8 mouse cellular contexts compared by ENCODE assay signal in the genomic region with DNA sequence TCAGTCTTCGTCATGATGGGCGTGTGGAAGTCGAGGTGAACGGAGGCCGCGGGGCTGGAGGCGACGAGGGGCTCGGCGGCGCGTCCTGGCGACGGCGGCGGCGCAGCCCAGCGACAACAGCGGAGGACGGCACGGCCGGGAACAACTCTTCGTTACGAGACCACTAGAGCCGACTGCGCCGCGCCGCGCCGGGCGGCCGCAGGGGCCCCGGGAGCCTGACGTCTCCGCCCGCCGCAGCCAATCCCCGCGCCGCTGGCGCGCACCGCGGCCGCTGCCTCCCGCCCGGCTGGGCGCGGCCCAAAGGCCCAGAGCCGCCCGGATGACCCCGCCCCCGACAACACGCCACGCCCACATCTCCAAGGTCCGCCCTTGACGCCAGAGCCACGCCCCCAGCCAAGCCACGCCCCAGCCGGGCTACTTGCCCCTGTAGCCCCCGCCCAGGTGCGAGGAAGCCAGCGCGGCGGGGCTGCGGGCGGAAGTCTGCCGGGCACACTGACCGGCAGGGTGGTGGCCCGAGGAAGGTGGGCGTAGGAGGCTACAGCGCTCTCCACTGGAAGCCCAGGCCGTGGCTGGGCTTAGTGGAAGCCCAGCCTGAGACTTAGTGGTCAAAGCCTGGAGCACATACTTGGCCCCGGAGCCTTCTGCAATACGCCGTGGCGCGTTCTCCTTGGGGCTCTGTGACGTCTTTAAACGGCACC. TPM values are rescaled to one million over a fixed set of nuclear protein-coding genes. Genes with fewer than 3 reads are reported as not detected.
DNase-seq lines count a peak whose midpoint lies in the region; ATAC-seq and TF ChIP-seq lines count a peak whose summit lies in the region.

A gene (minus strand): TSS at position 302 of the 698 bp plus-strand sequence.

- no peaks in the 10 kb centered on the region for H3K9me3 ChIP-seq in erythroblast, embryonic 14.5 days (ENCODE audit: control insufficient read depth, low read length)
- no peaks in the 10 kb centered on the region for H3K9me3 ChIP-seq in heart, embryonic 12.5 days (replicated peaks)
- no peaks in the 10 kb centered on the region for H3K9me3 ChIP-seq in kidney, postnatal 0 days (replicated peaks; ENCODE audit: low read length)
- H3K9me3 ChIP-seq in liver, embryonic 11.5 days (ENCODE audit: control insufficient read depth, low read length), result no peaks in the 10 kb centered on the region
- H3K9me3 ChIP-seq in stomach, embryonic 14.5 days (ENCODE audit: control insufficient read depth, low read depth, low read length), result no peaks in the 10 kb centered on the region

- peak; percentile 93 for TF ChIP-seq POLR2A in brain, embryonic 14.5 days (IDR thresholded peaks at IDR 0.05; ENCODE audit: borderline replicate concordance, extremely low read depth, insufficient read depth, insufficient read length, poor library complexity, severe bottlenecking)

- peak within 1 kb of the TSS; percentile 99 for H3K27ac ChIP-seq in heart, embryonic 12.5 days (ENCODE audit: poor library complexity, severe bottlenecking)
- H3K27ac ChIP-seq in kidney, postnatal 0 days, result peak within 1 kb of the TSS; percentile 95
- peak within 1 kb of the TSS; percentile 91 for H3K27ac ChIP-seq in liver, embryonic 11.5 days (ENCODE audit: low read depth, low read length)
- H3K27ac ChIP-seq in stomach, embryonic 14.5 days (ENCODE audit: low read length), result peak within 1 kb of the TSS; percentile 85

- H3K79me2 ChIP-seq in C2C12 (ENCODE audit: control insufficient read depth, insufficient read depth), result peaks cover 44% of the 10 kb centered on the region

- H3ac ChIP-seq in C2C12 (ENCODE audit: control insufficient read depth, insufficient read length, low read depth), result peak within 1 kb of the TSS; percentile 77

- peak; percentile 98 for ATAC-seq in heart, embryonic 12.5 days (ENCODE audit: insufficient number of reproducible peaks, low FRiP score)
- ATAC-seq in kidney, postnatal 0 days (replicated peaks; ENCODE audit: low FRiP score, low read depth), result peak; percentile 97
- ATAC-seq in liver, embryonic 11.5 days (replicated peaks; ENCODE audit: low FRiP score), result peak; percentile 98
- ATAC-seq in stomach, embryonic 14.5 days (ENCODE audit: insufficient number of reproducible peaks, insufficient read depth, low FRiP score, low read depth), result peak; percentile 98

- no peak for TF ChIP-seq CTCF in C2C12 (IDR thresholded peaks at IDR 0.05; ENCODE audit: control insufficient read depth, insufficient read depth, insufficient read length)
- TF ChIP-seq CTCF in brain, embryonic 14.5 days (IDR thresholded peaks at IDR 0.05; ENCODE audit: borderline replicate concordance, extremely low read depth, insufficient read depth, insufficient read length), result no peak
- TF ChIP-seq CTCF in kidney, postnatal 0 days (IDR thresholded peaks at IDR 0.05; ENCODE audit: low read depth), result peak; percentile 24; the same call in 1 of the 2 replicates

- H3K9ac ChIP-seq in heart, embryonic 12.5 days, result peak within 1 kb of the TSS; percentile 92
- H3K9ac ChIP-seq in kidney, postnatal 0 days (ENCODE audit: low read depth, low read length), result peak within 1 kb of the TSS; percentile 89
- H3K9ac ChIP-seq in liver, embryonic 11.5 days (ENCODE audit: low read depth, low read length), result peak within 1 kb of the TSS; percentile 83
- peak within 1 kb of the TSS; percentile 78 for H3K9ac ChIP-seq in stomach, embryonic 14.5 days (replicated peaks; ENCODE audit: low read depth, low read length)

- H3K4me2 ChIP-seq in heart, embryonic 12.5 days, result peak within 1 kb of the TSS; percentile 70
- H3K4me2 ChIP-seq in kidney, postnatal 0 days (ENCODE audit: low read length), result peak within 1 kb of the TSS; percentile 61
- peak within 1 kb of the TSS; percentile 79 for H3K4me2 ChIP-seq in liver, embryonic 11.5 days
- H3K4me2 ChIP-seq in stomach, embryonic 14.5 days (replicated peaks; ENCODE audit: low read depth, low read length), result peak within 1 kb of the TSS; percentile 57

- H3K4me1 ChIP-seq in erythroblast, embryonic 14.5 days (ENCODE audit: control insufficient read depth), result peaks cover 32% of the 10 kb centered on the region
- peaks cover 21% of the 10 kb centered on the region for H3K4me1 ChIP-seq in heart, embryonic 12.5 days (replicated peaks)
- peaks cover 9% of the 10 kb centered on the region; the same call in 1 of the 2 replicates for H3K4me1 ChIP-seq in kidney, postnatal 0 days (replicated peaks; ENCODE audit: insufficient read depth, low read length)
- H3K4me1 ChIP-seq in liver, embryonic 11.5 days (replicated peaks; ENCODE audit: control insufficient read depth, insufficient read depth, low read length), result peaks cover 23% of the 10 kb centered on the region
- peaks cover 17% of the 10 kb centered on the region; the same call in 1 of the 2 replicates for H3K4me1 ChIP-seq in stomach, embryonic 14.5 days (ENCODE audit: control insufficient read depth, insufficient read depth, low read length)

- no peaks in the 10 kb centered on the region for H3K27me3 ChIP-seq in C2C12 (ENCODE audit: control insufficient read depth, insufficient read depth, insufficient read length)
- no peaks in the 10 kb centered on the region for H3K27me3 ChIP-seq in erythroblast, embryonic 14.5 days (ENCODE audit: control insufficient read depth)
- no peaks in the 10 kb centered on the region for H3K27me3 ChIP-seq in heart, embryonic 12.5 days (replicated peaks)
- H3K27me3 ChIP-seq in kidney, postnatal 0 days (ENCODE audit: insufficient read depth, low read length), result no peaks in the 10 kb centered on the region
- H3K27me3 ChIP-seq in liver, embryonic 11.5 days (replicated peaks; ENCODE audit: control insufficient read depth, insufficient read depth, low read length), result no peaks in the 10 kb centered on the region
- no peaks in the 10 kb centered on the region for H3K27me3 ChIP-seq in stomach, embryonic 14.5 days (ENCODE audit: control insufficient read depth, insufficient read depth, low read length)

- under 1% methylated on average over 81 of the region's 81 CpGs for WGBS in heart, embryonic 12.5 days
- WGBS in kidney, postnatal 0 days, result under 1% methylated on average over 63 of the region's 81 CpGs
- WGBS in liver, embryonic 11.5 days, result under 1% methylated on average over 71 of the region's 81 CpGs
- WGBS in stomach, embryonic 14.5 days, result under 1% methylated on average over 61 of the region's 81 CpGs

- no peaks in the 10 kb centered on the region for H3K36me3 ChIP-seq in C2C12 (ENCODE audit: control insufficient read depth, insufficient read depth)
- H3K36me3 ChIP-seq in erythroblast, embryonic 14.5 days (ENCODE audit: control insufficient read depth), result peaks cover 19% of the 10 kb centered on the region
- no peaks in the 10 kb centered on the region for H3K36me3 ChIP-seq in heart, embryonic 12.5 days
- H3K36me3 ChIP-seq in kidney, postnatal 0 days (ENCODE audit: insufficient read depth, low read length), result no peaks in the 10 kb centered on the region
- H3K36me3 ChIP-seq in liver, embryonic 11.5 days (ENCODE audit: control insufficient read depth, insufficient read depth, low read length), result no peaks in the 10 kb centered on the region
- H3K36me3 ChIP-seq in stomach, embryonic 14.5 days (ENCODE audit: control insufficient read depth, insufficient read depth, low read length), result no peaks in the 10 kb centered on the region

- DNase-seq in brain, embryonic 14.5 days (ENCODE audit: low read depth), result peak; percentile 98
- DNase-seq in kidney, postnatal 0 days (ENCODE audit: low spot score), result peak; percentile 96
- DNase-seq in liver, embryonic 11.5 days (ENCODE audit: low spot score), result peak; percentile 100
- peak; percentile 99 for DNase-seq in naive thymus-derived CD4-positive, alpha-beta T cell, adult 2 months (ENCODE audit: low read depth)

- H3K79me3 ChIP-seq in C2C12 (ENCODE audit: low read depth), result peaks cover 42% of the 10 kb centered on the region

- H3K4me3 ChIP-seq in C2C12 (ENCODE audit: insufficient read depth, poor library complexity, severe bottlenecking), result peak within 1 kb of the TSS; percentile 46
- H3K4me3 ChIP-seq in erythroblast, embryonic 14.5 days (replicated peaks), result peak within 1 kb of the TSS; percentile 93
- H3K4me3 ChIP-seq in heart, embryonic 12.5 days, result peak within 1 kb of the TSS; percentile 97
- peak within 1 kb of the TSS; percentile 91 for H3K4me3 ChIP-seq in kidney, postnatal 0 days (replicated peaks; ENCODE audit: low read depth, low read length)
- H3K4me3 ChIP-seq in liver, embryonic 11.5 days (ENCODE audit: low read depth, low read length), result peak within 1 kb of the TSS; percentile 67
- H3K4me3 ChIP-seq in stomach, embryonic 14.5 days (ENCODE audit: low read depth, low read length), result peak within 1 kb of the TSS; percentile 87

TF ChIP-seq in C2C12, 6 proteins besides CTCF, POLR2A, EP300 and RAD21:
- TF ChIP-seq CEBPB (IDR thresholded peaks at IDR 0.05; ENCODE audit: low read depth), result no peak
- TF ChIP-seq MAX (IDR thresholded peaks at IDR 0.05), result no peak
- TF ChIP-seq USF1 (IDR thresholded peaks at IDR 0.05; ENCODE audit: low read depth), result no peak
- no peak for TF ChIP-seq MYOD1 (IDR thresholded peaks at IDR 0.05; ENCODE audit: control insufficient read depth, insufficient read length, low read depth)
- no peak for TF ChIP-seq FOSL1 (IDR thresholded peaks at IDR 0.05; ENCODE audit: insufficient read depth, low read length, poor library complexity, severe bottlenecking)
- TF ChIP-seq MYOG (IDR thresholded peaks at IDR 0.05; ENCODE audit: control insufficient read depth, extremely low read depth, insufficient read length), result no peak

RNA-seq across cellular contexts. Expression of the gene that starts here (rescaled TPM):
- 102 TPM for polyA plus RNA-seq in C2C12 (2012; fragmentation: generic; extraction: Trizol)
- 68.3 and 96.6 TPM in 2 replicates for polyA plus RNA-seq in brain, embryonic 14.5 days (2012; rRNA removed)
- 9.5 and 10.7 TPM in 2 replicates for polyA plus RNA-seq in erythroblast, embryonic 14.5 days (2012)
- polyA plus RNA-seq in heart, embryonic 12.5 days (2016; fragmentation: Nextera tagmentation; extraction: Ambion mirVana), result 164 and 168 TPM in 2 replicates
- polyA plus RNA-seq in kidney, postnatal 0 days (2015; fragmentation: Nextera tagmentation; extraction: Ambion mirVana), result 182 and 197 TPM in 2 replicates
- 137 and 144 TPM in 2 replicates for polyA plus RNA-seq in liver, embryonic 11.5 days (2014; fragmentation: Nextera tagmentation; extraction: Ambion mirVana)
- 160 and 167 TPM in 2 replicates for polyA plus RNA-seq in stomach, embryonic 14.5 days (2014; fragmentation: Nextera tagmentation; extraction: Ambion mirVana)

Comparison
In these comparisons a context has a peak if more than half of its experiments do, and no peak if none do; other contexts are left out.
1. Peak in every context shown above with its lines: DNase-seq, ATAC-seq, H3K4me3 ChIP-seq and H3K27ac ChIP-seq.
2. H3K4me3 ChIP-seq: peak in every context shown above with its lines; median percentile 97 in heart, embryonic 12.5 days; 93 in erythroblast, embryonic 14.5 days; 91 in kidney, postnatal 0 days; 87 in stomach, embryonic 14.5 days; 67 in liver, embryonic 11.5 days; 46 in C2C12.